Mouse (Mus musculus) ES-Bruce4 (cell line): Measurements from ENCODE around the gene Sgms1.

Experiments used
- CTCF ChIP-seq: IDR thresholded peaks from one replicate; pipeline ENCODE4 v1.8.1; 2011; ENCODE audit warnings: low read depth, low read length
- EP300 ChIP-seq: IDR thresholded peaks from 2 replicates; pipeline ENCODE4 v1.6.1; 2011; ENCODE audit warnings: low read depth, low read length; ENCODE audit not compliant: insufficient read depth
- POLR2A ChIP-seq: IDR thresholded peaks from one replicate; pipeline ENCODE4 v1.8.1; 2011; ENCODE audit warnings: low read length; ENCODE audit not compliant: insufficient read depth

DNA sequence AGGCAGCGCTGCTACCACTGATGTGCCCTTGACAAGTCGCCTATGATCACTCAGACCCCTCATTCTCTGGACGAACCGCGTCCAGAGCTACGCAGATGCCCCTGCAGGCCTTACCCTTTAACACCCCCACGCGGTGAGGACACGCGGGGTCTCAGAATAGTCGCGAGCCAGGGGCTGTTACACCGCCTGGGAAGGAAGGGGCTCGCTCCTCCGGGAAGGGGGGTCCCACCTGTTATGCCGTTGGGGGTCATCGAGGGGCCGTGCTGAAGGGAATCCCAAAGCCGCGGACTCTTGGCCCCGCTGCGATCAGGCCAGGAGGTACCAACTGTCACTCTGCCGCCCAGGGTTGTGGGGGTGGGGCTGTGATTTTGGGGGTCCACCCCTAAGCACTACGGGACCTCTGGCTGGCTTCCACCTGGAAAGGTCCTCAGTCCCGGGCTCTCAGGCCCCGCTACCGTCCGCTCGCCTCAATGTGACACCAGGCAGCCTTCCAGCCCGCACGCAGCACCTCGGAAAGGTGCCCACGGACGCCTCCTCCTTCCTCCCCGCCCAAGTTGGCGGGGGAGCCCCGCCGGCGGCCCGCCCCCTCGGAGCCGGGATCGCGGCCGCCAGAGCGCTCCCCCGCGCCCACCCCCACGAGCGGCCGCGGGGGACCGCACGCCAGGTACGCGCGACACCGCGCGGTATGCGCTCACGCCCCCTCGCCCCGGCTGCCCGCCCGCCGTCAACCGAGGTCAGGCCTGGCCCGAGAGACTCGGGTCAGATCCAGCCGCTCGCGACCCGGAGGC lies 1.9 kb downstream of the Sgms1 start:
- TF ChIP-seq CTCF (no peak), EP300 (no peak), POLR2A (no peak)
